Mouse (Mus musculus) stomach, postnatal 0 days (tissue): ENCODE data around the gene Adam22. TPM values are rescaled to one million over a fixed set of nuclear protein-coding genes. Genes with fewer than 3 reads are reported as not detected.

Source experiments
- ATAC-seq: fragments of 200-750 bp; cut with Nextera tagmentation; 2 replicates; pipeline ENCODE4 v1.8.0; 2017; ENCODE audit not compliant: low FRiP score, low TSS enrichment
- DNase-seq: peaks from one replicate; pipeline ENCODE4 v3.0.0-alpha.2; 2016; ENCODE audit warnings: low spot score
- H3K27ac ChIP-seq: fragments of 300-500 bp; sonication (generic); replicated peaks from 2 replicates; pipeline ENCODE4 v1.5.1; 2014; ENCODE audit warnings: mild to moderate bottlenecking, control low read depth
- H3K27me3 ChIP-seq: fragments of 300-500 bp; sonication (generic); 2 replicates; pipeline ENCODE4 v1.6.1; 2014; ENCODE audit warnings: low read length; ENCODE audit not compliant: control insufficient read depth, insufficient read depth
- H3K36me3 ChIP-seq: fragments of 300-500 bp; sonication (generic); 2 replicates; pipeline ENCODE4 v1.6.1; 2014; ENCODE audit warnings: low read length, mixed read lengths; ENCODE audit not compliant: control insufficient read depth, insufficient read depth
- H3K4me1 ChIP-seq: fragments of 300-500 bp; sonication (generic); replicated peaks from 2 replicates; pipeline ENCODE4 v1.6.1; 2014; ENCODE audit warnings: antibody characterized with exemption; ENCODE audit not compliant: control insufficient read depth, insufficient read depth
- H3K4me2 ChIP-seq: fragments of 300-500 bp; sonication (generic); replicated peaks from 2 replicates; pipeline ENCODE4 v1.6.1; 2014; ENCODE audit warnings: low read depth, mild to moderate bottlenecking, control low read depth, moderate library complexity
- H3K4me3 ChIP-seq: fragments of 300-500 bp; sonication (generic); 2 replicates; pipeline ENCODE4 v1.5.1; 2014; ENCODE audit warnings: low read depth, low read length, control low read depth
- H3K9ac ChIP-seq: fragments of 300-500 bp; sonication (generic); 2 replicates; pipeline ENCODE4 v1.6.1; 2014; ENCODE audit warnings: mild to moderate bottlenecking, low read length, control low read depth, mixed read lengths
- H3K9me3 ChIP-seq: fragments of 300-500 bp; sonication (generic); 2 replicates; pipeline ENCODE4 v1.6.1; 2016; ENCODE audit warnings: low read length; ENCODE audit not compliant: control insufficient read depth
- CTCF ChIP-seq: IDR thresholded peaks from 2 replicates; pipeline ENCODE4 v1.5.1; 2016; ENCODE audit warnings: antibody characterized with exemption, low read depth, mild to moderate bottlenecking, moderate library complexity
- EP300 ChIP-seq: optimal IDR thresholded peaks from 2 replicates; pipeline ENCODE3; 2016; ENCODE audit warnings: antibody characterized with exemption
- WGBS: fragments of 180-500 bp; shearing (Covaris S2); extraction: QIAGEN DNeasy Blood & Tissue Kit; methylation state at CpG from one replicate; pipeline ENCODE4 v1.1.7; 2014; 5-methylcytosine and 5-hydroxymethylcytosine counted together
- polyA plus RNA-seq: library from polyadenylated mRNA; unstranded; fragments of >200 nt; fragmentation: Nextera tagmentation; extraction: Ambion mirVana; gene quantifications from 2 replicates; pipeline ENCODE4 v1.2.1, GENCODE M21; 2015

Adam22 gene
- polyA plus RNA-seq, 1 experiment from 2014 or later: 2.5 TPM

DNA sequence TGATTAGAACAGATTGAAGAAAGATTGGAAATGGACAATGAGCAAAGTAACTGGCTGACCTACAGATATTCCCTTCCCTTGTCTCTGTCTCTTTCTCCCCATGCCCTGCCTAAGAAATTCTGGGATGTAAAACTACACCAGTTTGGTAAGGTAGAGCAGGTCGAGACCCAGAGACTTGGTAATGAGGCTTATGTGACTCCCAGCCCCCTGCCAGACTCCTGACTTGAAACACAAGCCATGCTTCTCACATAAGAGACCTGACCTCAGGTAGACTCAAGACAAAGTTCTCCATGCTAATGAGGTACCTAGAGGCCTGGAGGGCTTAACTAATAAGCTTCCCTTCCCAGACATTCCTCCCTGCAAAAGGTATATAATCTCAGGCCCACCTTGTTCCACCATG, 91.8 kb downstream of the Adam22 start:
- Histone ChIP-seq H3K4me2 (no peak overlapping the region), H3K4me3 (no peak overlapping the region), H3K36me3 (no peaks in the 10 kb centered on the region), H3K27ac (no peak overlapping the region), H3K4me1 (no peaks in the 10 kb centered on the region), H3K27me3 (no peaks in the 10 kb centered on the region), H3K9ac (no peak overlapping the region), H3K9me3 (no peaks in the 10 kb centered on the region)
- ATAC-seq: no peak
- 56% methylated on average over 1 of the region's 1 CpGs for WGBS
- TF ChIP-seq CTCF (no peak), EP300 (no peak)
- DNase-seq: no peak

DNA sequence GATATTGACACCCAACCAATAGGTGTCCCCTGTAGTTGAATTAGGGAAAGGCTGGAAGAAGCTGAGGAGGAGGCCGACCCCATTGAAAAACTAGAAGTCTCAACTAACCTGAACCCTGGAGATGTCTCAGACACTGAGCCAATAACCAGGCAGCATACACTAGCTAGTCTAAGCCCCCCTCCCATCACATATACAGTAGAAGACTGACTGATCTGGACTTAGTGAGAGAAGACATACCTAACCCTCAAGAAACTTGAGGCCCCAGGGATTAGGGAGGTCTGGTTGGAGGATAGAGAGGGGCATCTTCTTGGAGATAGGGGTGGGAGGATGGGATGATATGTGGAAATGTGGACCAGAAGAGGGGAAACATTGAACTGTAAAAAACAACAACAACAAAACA, 110.6 kb downstream of the Adam22 start:
- no peak overlapping the region for H3K27ac ChIP-seq
- ATAC-seq (no peak), DNase-seq (no peak)
- H3K9ac ChIP-seq: no peak overlapping the region
- no peaks in the 10 kb centered on the region for H3K9me3 ChIP-seq
- H3K4me2 ChIP-seq: no peak overlapping the region
- no peaks in the 10 kb centered on the region for H3K4me1 ChIP-seq
- TF ChIP-seq CTCF: no peak
- TF ChIP-seq EP300: no peak
- no peaks in the 10 kb centered on the region for H3K27me3 ChIP-seq
- WGBS: 100% methylated on average over 1 of the region's 1 CpGs
- H3K36me3 ChIP-seq: no peaks in the 10 kb centered on the region
- H3K4me3 ChIP-seq: no peak overlapping the region

DNA sequence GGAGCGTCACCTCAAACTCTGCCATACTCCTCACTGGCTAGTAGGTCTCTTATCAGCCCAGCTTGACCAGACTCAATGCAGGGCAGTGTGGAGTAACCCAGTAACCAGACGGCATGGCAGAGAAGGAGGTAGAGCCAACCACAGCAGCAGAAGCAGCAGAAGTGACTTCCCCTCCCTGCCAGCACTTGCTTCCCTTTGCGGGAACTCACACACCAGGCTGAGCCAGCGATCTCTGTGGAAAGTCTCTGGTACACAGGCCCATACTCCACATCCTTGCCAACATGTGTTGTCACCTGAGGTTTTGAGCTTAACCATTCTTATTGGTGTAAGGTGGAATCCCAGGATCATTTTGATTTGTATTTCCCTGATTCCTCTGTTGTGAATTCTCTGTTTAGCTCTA, 111.5 kb downstream of the Adam22 start:
- Histone ChIP-seq H3K27ac (no peak overlapping the region), H3K4me2 (no peak overlapping the region), H3K9ac (no peak overlapping the region), H3K4me3 (no peak overlapping the region), H3K36me3 (no peaks in the 10 kb centered on the region), H3K27me3 (no peaks in the 10 kb centered on the region), H3K9me3 (no peaks in the 10 kb centered on the region), H3K4me1 (no peaks in the 10 kb centered on the region)
- ATAC-seq (no peak), DNase-seq (no peak)
- no peak for TF ChIP-seq EP300
- TF ChIP-seq CTCF: no peak
- WGBS: 83% methylated on average over 4 of the region's 4 CpGs

DNA sequence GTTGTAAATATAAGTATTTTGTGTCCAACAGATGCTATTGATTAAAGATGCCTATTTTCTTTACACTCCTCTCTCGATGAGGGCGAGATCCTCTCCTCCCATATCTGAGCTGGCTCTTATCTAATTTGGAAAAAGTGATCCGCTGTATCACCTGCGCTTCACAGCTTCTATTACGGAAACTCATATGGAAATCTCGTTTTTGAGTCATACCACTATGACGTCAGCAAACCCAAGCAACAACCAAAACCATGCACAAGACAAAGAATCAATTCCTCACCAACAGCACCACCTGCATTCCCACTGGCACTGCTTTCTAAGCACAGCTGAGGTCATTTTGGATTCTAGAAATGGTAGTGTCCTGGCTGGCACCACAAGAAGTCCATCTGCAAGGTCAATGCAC, 123.3 kb downstream of the Adam22 start:
- no peaks in the 10 kb centered on the region for H3K9me3 ChIP-seq
- no peaks in the 10 kb centered on the region for H3K36me3 ChIP-seq
- TF ChIP-seq EP300: no peak
- no peak for TF ChIP-seq CTCF
- no peak overlapping the region for H3K4me3 ChIP-seq
- H3K9ac ChIP-seq: no peak overlapping the region
- H3K4me2 ChIP-seq: no peak overlapping the region
- ATAC-seq: no peak
- DNase-seq: no peak
- 89% methylated on average over 7 of the region's 7 CpGs for whole genome bisulfite sequencing
- H3K4me1 ChIP-seq: no peaks in the 10 kb centered on the region
- no peak overlapping the region for H3K27ac ChIP-seq
- H3K27me3 ChIP-seq: no peaks in the 10 kb centered on the region

DNA sequence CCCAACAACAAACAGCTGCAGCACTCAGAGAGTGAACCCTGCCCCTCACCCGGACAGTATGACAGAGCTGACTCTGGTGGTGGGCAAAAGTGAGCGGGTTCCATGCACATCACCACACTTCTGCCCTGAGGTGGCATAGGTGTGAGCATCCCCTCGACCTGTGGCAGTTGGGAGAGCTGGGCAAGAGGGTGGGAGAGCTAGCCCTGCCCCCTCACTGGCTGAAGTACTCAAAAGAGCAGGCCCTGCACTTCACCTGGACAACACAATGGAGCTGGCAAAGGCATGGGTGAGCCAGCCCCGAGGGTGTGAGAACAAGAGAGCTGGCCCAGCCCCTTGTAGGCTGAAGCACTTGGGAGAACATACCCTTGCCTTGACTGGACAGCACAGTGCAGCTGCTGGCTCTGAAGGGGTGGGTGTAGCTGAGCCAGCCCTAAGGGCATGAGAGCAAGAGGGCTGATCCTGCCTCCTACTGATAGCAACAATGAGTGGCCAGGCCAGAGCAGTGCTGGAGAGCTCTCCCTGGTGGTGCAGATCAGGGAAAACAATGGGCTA, 124.8 kb downstream of the Adam22 start:
- no peak overlapping the region for H3K9ac ChIP-seq
- H3K4me2 ChIP-seq: no peak overlapping the region
- TF ChIP-seq CTCF (no peak; the same call in 1 of the 2 replicates), EP300 (no peak)
- 57% methylated on average over 4 of the region's 4 CpGs for WGBS
- no peak overlapping the region for H3K27ac ChIP-seq
- no peaks in the 10 kb centered on the region for H3K36me3 ChIP-seq
- H3K9me3 ChIP-seq: no peaks in the 10 kb centered on the region
- H3K4me1 ChIP-seq: no peaks in the 10 kb centered on the region
- H3K27me3 ChIP-seq: no peaks in the 10 kb centered on the region
- no peak overlapping the region for H3K4me3 ChIP-seq
- 0 out of 2 replicates have a peak, but pooled peaks have one; percentile 18 for ATAC-seq
- no peak for DNase-seq

DNA sequence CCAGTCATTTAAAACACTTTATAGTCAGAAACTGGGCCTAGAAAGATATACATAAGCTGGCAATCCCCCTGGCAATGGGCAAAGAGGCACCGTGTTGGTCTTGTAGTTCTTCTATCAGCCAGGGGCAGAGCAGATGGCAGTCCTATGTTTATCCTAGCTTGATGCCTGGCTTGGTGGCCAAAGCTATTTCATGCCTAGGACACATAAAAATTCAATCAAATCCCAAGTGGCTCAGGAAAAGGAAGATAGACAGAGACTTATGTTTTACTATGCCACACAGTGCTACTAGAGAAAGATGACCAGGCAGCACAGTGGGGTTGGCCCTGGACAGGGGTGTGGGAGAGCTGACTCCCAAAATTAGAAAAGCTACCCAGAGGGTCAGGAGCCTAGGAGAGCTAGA, 125.3 kb downstream of the Adam22 start:
- Histone ChIP-seq H3K27me3 (no peaks in the 10 kb centered on the region), H3K9ac (no peak overlapping the region), H3K4me2 (no peak overlapping the region), H3K4me1 (no peaks in the 10 kb centered on the region), H3K27ac (no peak overlapping the region), H3K4me3 (no peak overlapping the region), H3K36me3 (no peaks in the 10 kb centered on the region), H3K9me3 (no peaks in the 10 kb centered on the region)
- WGBS: 88% methylated on average over 1 of the region's 1 CpGs
- DNase-seq (no peak), ATAC-seq (no peak)
- no peak for TF ChIP-seq CTCF
- TF ChIP-seq EP300: no peak
